Mouse (Mus musculus) CH12.LX (cell line): ENCODE measurements around the gene Klc1. TPM values are rescaled to one million over a fixed set of nuclear protein-coding genes. Genes with fewer than 3 reads are reported as not detected.

Experiments used
- DNase-seq: peaks from one replicate; pipeline ENCODE4 v3.0.0-alpha.2; 2013; ENCODE audit errors: extremely low read depth
- H3K27ac ChIP-seq: 2 replicates; pipeline ENCODE4 v1.5.1; 2012; ENCODE audit warnings: low read depth, mild to moderate bottlenecking, control low read depth, moderate library complexity; ENCODE audit not compliant: insufficient read depth
- H3K27me3 ChIP-seq: replicated peaks from 2 replicates; pipeline ENCODE3; 2012; ENCODE audit warnings: inconsistent platforms
- H3K36me3 ChIP-seq, 2 experiments: replicated peaks in 1 of 2; 2 replicates each; pipeline versions ENCODE3 to v1.6.1; 2012; ENCODE audit warnings: inconsistent platforms in 1 of 2, low read length in 1 of 2, mild to moderate bottlenecking in 1 of 2, mixed read lengths in 1 of 2, moderate library complexity in 1 of 2; ENCODE audit not compliant: control insufficient read depth in 1 of 2, insufficient read depth in 1 of 2
- H3K4me1 ChIP-seq, 2 experiments: 2 replicates each; pipeline ENCODE4 v1.6.1; 2012; ENCODE audit warnings: inconsistent platforms in 1 of 2, moderate library complexity in 1 of 2; ENCODE audit not compliant: insufficient read depth in 2 of 2, control insufficient read depth in 1 of 2
- H3K4me2 ChIP-seq: 2 replicates; pipeline ENCODE4 v1.6.1; 2012; ENCODE audit warnings: low read depth, mild to moderate bottlenecking, control low read depth; ENCODE audit not compliant: poor library complexity, insufficient read depth, severe bottlenecking
- H3K4me3 ChIP-seq, 3 experiments: fragments of 150-350 bp in 1 of 3; sonication (generic) in 1 of 3; replicated peaks in 1 of 3; 2 replicates each; pipeline versions ENCODE3 to v1.5.1; 2011 to 2012; ENCODE audit warnings: low read depth in 2 of 3, low read length in 2 of 3, mild to moderate bottlenecking in 2 of 3, moderate library complexity in 2 of 3, control low read depth in 1 of 3, improper control_type of control experiment in 1 of 3, inconsistent platforms in 1 of 3, mixed read lengths in 1 of 3; ENCODE audit not compliant: poor library complexity in 1 of 3
- H3K79me2 ChIP-seq: replicated peaks from 2 replicates; pipeline ENCODE4 v1.6.1; 2012; ENCODE audit warnings: mild to moderate bottlenecking, moderate library complexity; ENCODE audit not compliant: control insufficient read depth, poor library complexity, insufficient read depth, severe bottlenecking; ENCODE audit errors: extremely low read depth
- H3K9ac ChIP-seq: 2 replicates; pipeline ENCODE4 v1.6.1; 2012; ENCODE audit warnings: low read depth, mild to moderate bottlenecking, control low read depth, moderate library complexity; ENCODE audit not compliant: insufficient read depth
- H3K9me3 ChIP-seq: replicated peaks from 2 replicates; pipeline ENCODE3; 2012; ENCODE audit warnings: low read length, inconsistent platforms, mixed read lengths
- BHLHE40 ChIP-seq: IDR thresholded peaks from 2 replicates; pipeline ENCODE4 v1.6.1; 2011; ENCODE audit warnings: mild to moderate bottlenecking, low read depth, low read length, improper control_type of control experiment
- E2F4 ChIP-seq: IDR thresholded peaks from 2 replicates; pipeline ENCODE4 v1.6.1; 2011; ENCODE audit warnings: low read depth, low read length, improper control_type of control experiment; ENCODE audit not compliant: insufficient replicate concordance
- ELF1 ChIP-seq: IDR thresholded peaks from 2 replicates; pipeline ENCODE4 v1.6.1; 2014; ENCODE audit warnings: low read depth, mild to moderate bottlenecking, inconsistent platforms, low read length, improper control_type of control experiment
- EP300 ChIP-seq: IDR thresholded peaks from 2 replicates; pipeline ENCODE4 v1.6.1; 2011; ENCODE audit warnings: low read length, improper control_type of control experiment
- ETS1 ChIP-seq: conservative IDR thresholded peaks from 2 replicates; pipeline ENCODE4 v1.6.1; 2012; ENCODE audit warnings: low read depth, mild to moderate bottlenecking, inconsistent platforms, low read length, improper control_type of control experiment, moderate library complexity
- IRF4 ChIP-seq: IDR thresholded peaks from 2 replicates; pipeline ENCODE4 v1.6.1; 2014; ENCODE audit warnings: low read depth, mild to moderate bottlenecking, inconsistent platforms, low read length, improper control_type of control experiment
- JUN ChIP-seq: IDR thresholded peaks from 2 replicates; pipeline ENCODE4 v1.6.1; 2011; ENCODE audit warnings: low read depth, mild to moderate bottlenecking, low read length, improper control_type of control experiment, moderate library complexity; ENCODE audit not compliant: insufficient read depth
- JUND ChIP-seq: conservative IDR thresholded peaks from 2 replicates; pipeline ENCODE4 v1.6.1; 2011; ENCODE audit warnings: low read depth, low read length, improper control_type of control experiment
- MAFK ChIP-seq: IDR thresholded peaks from 2 replicates; pipeline ENCODE4 v1.6.1; 2011; ENCODE audit warnings: low read length, improper control_type of control experiment; ENCODE audit not compliant: insufficient replicate concordance
- MAX ChIP-seq: IDR thresholded peaks from 2 replicates; pipeline ENCODE4 v1.6.1; 2011; ENCODE audit warnings: low read length, improper control_type of control experiment
- MAZ ChIP-seq: IDR thresholded peaks from 2 replicates; pipeline ENCODE4 v1.6.1; 2012; ENCODE audit warnings: low read depth, mild to moderate bottlenecking, inconsistent platforms, low read length, improper control_type of control experiment, moderate library complexity
- MEF2A ChIP-seq: IDR thresholded peaks from 2 replicates; pipeline ENCODE4 v1.6.1; 2014; ENCODE audit warnings: low read depth, mild to moderate bottlenecking, inconsistent platforms, low read length, improper control_type of control experiment, borderline replicate concordance
- MXI1 ChIP-seq: IDR thresholded peaks from 2 replicates; pipeline ENCODE4 v1.6.1; 2011; ENCODE audit warnings: mild to moderate bottlenecking, low read depth, low read length, improper control_type of control experiment
- POLR2AphosphoS2 ChIP-seq: IDR thresholded peaks from 2 replicates; pipeline ENCODE4 v1.6.1; 2011; ENCODE audit warnings: low read depth, low read length, improper control_type of control experiment
- RCOR1 ChIP-seq: conservative IDR thresholded peaks from 2 replicates; pipeline ENCODE4 v1.6.1; 2012; ENCODE audit warnings: low read depth, mild to moderate bottlenecking, inconsistent platforms, low read length, improper control_type of control experiment
- SIN3A ChIP-seq: IDR thresholded peaks from 2 replicates; pipeline ENCODE4 v1.6.1; 2012; ENCODE audit warnings: low read length, improper control_type of control experiment, inconsistent platforms
- TCF12 ChIP-seq: IDR thresholded peaks from 2 replicates; pipeline ENCODE4 v1.6.1; 2014; ENCODE audit warnings: low read depth, mild to moderate bottlenecking, inconsistent platforms, low read length, improper control_type of control experiment
- UBTF ChIP-seq: IDR thresholded peaks from 2 replicates; pipeline ENCODE4 v1.6.1; 2012; ENCODE audit warnings: low read depth, mild to moderate bottlenecking, inconsistent platforms, low read length, improper control_type of control experiment, moderate library complexity
- USF2 ChIP-seq: conservative IDR thresholded peaks from 2 replicates; pipeline ENCODE4 v1.6.1; 2011; ENCODE audit warnings: low read depth, low read length, improper control_type of control experiment
- ZMIZ1 ChIP-seq: IDR thresholded peaks from 2 replicates; pipeline ENCODE4 v1.6.1; 2012; ENCODE audit warnings: low read depth, mild to moderate bottlenecking, inconsistent platforms, low read length, improper control_type of control experiment
- ZNF384 ChIP-seq: IDR thresholded peaks from 2 replicates; pipeline ENCODE4 v1.6.1; 2012; ENCODE audit warnings: low read depth, low read length, improper control_type of control experiment, inconsistent platforms
- dilution Hi-C: fragments of 300-500 bp; cut with MboI; formaldehyde crosslinking; loops from 2 replicates; pipeline ENCODE4 v1.14.3; 2020; ENCODE audit warnings: low sequenced_read_pairs; ENCODE audit not compliant: extremely low pct_unique_long_range_greater_than_20kb, extremely low pct_ligation_motif_present
- in situ Hi-C: fragments of 300-500 bp; cut with MboI; formaldehyde crosslinking; loops from 3 replicates; pipeline ENCODE4 v1.14.3; 2019; ENCODE audit warnings: low sequenced_read_pairs, low pct_ligation_motif_present, low pct_unique_long_range_greater_than_20kb, mixed read lengths
- polyA plus RNA-seq: library from polyadenylated mRNA; unstranded; fragments of >175 nt; gene quantifications from 2 replicates; pipeline ENCODE4 v1.2.1, GENCODE M21; 2012; ENCODE audit warnings: low read depth; ENCODE audit not compliant: insufficient read length
- total RNA-seq, 2 experiments: library from RNA; depleted of rRNA; stranded (reverse); fragments of 300-350 nt in 1 of 2; fragments of >200 nt in 1 of 2; gene quantifications; 2 replicates each; pipeline ENCODE4 v1.2.3; 2012 to 2014

Klc1 gene
- total and polyA plus RNA-seq, 3 experiments: 45.6 to 77.0 (median 55.1) TPM

- Histone ChIP-seq H3K4me2 (peak overlapping the region; percentile 35; the same call in 1 of the 2 replicates), H3K9ac (no peak overlapping the region), H3K9me3 (peaks cover 3% of the 10 kb centered on the region), H3K27me3 (no peaks in the 10 kb centered on the region), H3K27ac (peak overlapping the region; percentile 73), H3K36me3 (peaks cover 14 to 62% of the 10 kb centered on the region in 2 experiments), H3K79me2 (peaks cover 26% of the 10 kb centered on the region), H3K4me1 (peaks cover 11 to 59% of the 10 kb centered on the region in 2 experiments; a peak in 3 of 4 replicates), H3K4me3 (no peak overlapping the region)
- DNase-seq: peak; percentile 80
- in situ Hi-C loops (no loop called here), dilution Hi-C loops (no loop called here)
- TF ChIP-seq EP300 (peak; percentile 78), IRF4 (peak; percentile 63; the same call in 1 of the 2 replicates), MAZ (0 out of 2 replicates have a peak, but pooled peaks have one; percentile 51), JUN (peak; percentile 29; the same call in 1 of the 2 replicates), BHLHE40 (peak; percentile 92), SIN3A (0 out of 2 replicates have a peak, but pooled peaks have one; percentile 43), MXI1 (no peak), MAX (0 out of 2 replicates have a peak, but pooled peaks have one; percentile 43), TCF12 (peak; percentile 61; the same call in 1 of the 2 replicates), POLR2AphosphoS2 (no peak), ETS1 (peak; percentile 97), E2F4 (no peak), MEF2A (peak; percentile 75), JUND (peak; percentile 60)
Observed at GRCm38 (mm10) chr12:111768322-111768928, 9.8 kb downstream of the Klc1 start.

GRCm38 (mm10) chr12:111769306-111769705 lies 10.7 kb downstream of the Klc1 start:
- TF ChIP-seq UBTF (no peak), MAZ (no peak), ELF1 (no peak), RCOR1 (no peak), USF2 (no peak), ZNF384 (no peak), ZMIZ1 (no peak), MAFK (no peak)
- H3K4me1 ChIP-seq: peaks cover 11 to 50% of the 10 kb centered on the region in 2 experiments; a peak in 3 of 4 replicates

More at GRCm38 (mm10) chr12:111769306-111769705, 10.7 kb downstream of the Klc1 start:
- no peaks in the 10 kb centered on the region for H3K27me3 ChIP-seq
- no peak overlapping the region for H3K9ac ChIP-seq
- H3K9me3 ChIP-seq: peaks cover 3% of the 10 kb centered on the region
- no peak overlapping the region for H3K4me3 ChIP-seq
- H3K4me2 ChIP-seq: no peak overlapping the region
- DNase-seq: no peak
- in situ Hi-C loops (no loop called here), dilution Hi-C loops (no loop called here)
- peaks cover 26% of the 10 kb centered on the region for H3K79me2 ChIP-seq
- H3K27ac ChIP-seq: no peak overlapping the region
- peaks cover 21 to 64% of the 10 kb centered on the region in 2 experiments for H3K36me3 ChIP-seq
